Mouse (Mus musculus) testis, adult 2 months (tissue): ENCODE results near the gene Clic4. TPM values are rescaled to one million over a fixed set of nuclear protein-coding genes. Genes with fewer than 3 reads are reported as not detected.

Source experiments
- H3K27ac ChIP-seq: fragments of 200-500 bp; 2 replicates; pipeline ENCODE4 v1.5.1; 2012; ENCODE audit warnings: low read depth, low read length; ENCODE audit not compliant: control insufficient read depth, insufficient read depth
- H3K27me3 ChIP-seq: fragments of 200-500 bp; 2 replicates; pipeline ENCODE4 v1.6.1; 2012; ENCODE audit warnings: mild to moderate bottlenecking, low read length, moderate library complexity; ENCODE audit not compliant: control insufficient read depth, insufficient read depth
- H3K36me3 ChIP-seq: fragments of 200-500 bp; 2 replicates; pipeline ENCODE4 v1.6.1; 2012; ENCODE audit warnings: mild to moderate bottlenecking, low read length; ENCODE audit not compliant: control insufficient read depth, insufficient read depth
- H3K4me1 ChIP-seq: fragments of 200-500 bp; 2 replicates; pipeline ENCODE4 v1.6.1; 2012; ENCODE audit warnings: low read length; ENCODE audit not compliant: control insufficient read depth, insufficient read depth
- H3K4me3 ChIP-seq: fragments of 200-500 bp; 2 replicates; pipeline ENCODE4 v1.5.1; 2012; ENCODE audit warnings: low read depth, mild to moderate bottlenecking, low read length, moderate library complexity, mixed read lengths; ENCODE audit not compliant: control insufficient read depth
- CTCF ChIP-seq: fragments of 200-500 bp; IDR thresholded peaks from 2 replicates; pipeline ENCODE4 v1.5.1; 2012; ENCODE audit warnings: low read depth, mild to moderate bottlenecking, inconsistent platforms, low read length, moderate library complexity; ENCODE audit not compliant: control insufficient read depth, insufficient read depth, insufficient replicate concordance
- POLR2A ChIP-seq: fragments of 200-500 bp; IDR thresholded peaks from 2 replicates; pipeline ENCODE4 v1.6.1; 2012; ENCODE audit warnings: low read depth, mild to moderate bottlenecking, inconsistent platforms, low read length, moderate library complexity; ENCODE audit not compliant: control insufficient read depth
- polyA plus RNA-seq: library from polyadenylated mRNA; depleted of rRNA; stranded (reverse); fragments of >200 nt; gene quantifications from 2 replicates; pipeline ENCODE4 v1.2.3, GENCODE M21; 2012

Gene Clic4
- polyA plus RNA-seq, 1 experiment, result 21.0 TPM

GRCm38 (mm10) chr4:135240329-135240728 lies 32.3 kb downstream of the Clic4 start:
- Histone ChIP-seq H3K27ac (no peak overlapping the region), H3K4me1 (no peaks in the 10 kb centered on the region), H3K36me3 (peaks cover 2% of the 10 kb centered on the region), H3K4me3 (no peak overlapping the region), H3K27me3 (no peaks in the 10 kb centered on the region)
- TF ChIP-seq CTCF, result no peak
- no peak for TF ChIP-seq POLR2A

- Histone ChIP-seq H3K27me3 (no peaks in the 10 kb centered on the region), H3K4me1 (no peaks in the 10 kb centered on the region), H3K36me3 (peaks cover 2% of the 10 kb centered on the region), H3K27ac (no peak overlapping the region), H3K4me3 (no peak overlapping the region)
- TF ChIP-seq POLR2A (no peak), CTCF (no peak)
These were observed 33.7 kb downstream of the Clic4 start for GRCm38 (mm10) chr4:135238706-135239510.

- Histone ChIP-seq H3K27ac (no peak overlapping the region), H3K27me3 (no peaks in the 10 kb centered on the region), H3K4me1 (no peaks in the 10 kb centered on the region), H3K36me3 (peaks cover 2% of the 10 kb centered on the region), H3K4me3 (no peak overlapping the region)
- TF ChIP-seq CTCF (no peak), POLR2A (no peak)
These were observed 36.0 kb downstream of the Clic4 start for GRCm38 (mm10) chr4:135236658-135237057.

GRCm38 (mm10) chr4:135235546-135235945 lies 37.1 kb downstream of the Clic4 start:
- Histone ChIP-seq H3K27me3 (no peaks in the 10 kb centered on the region), H3K36me3 (peaks cover 2% of the 10 kb centered on the region), H3K4me3 (no peak overlapping the region), H3K4me1 (no peaks in the 10 kb centered on the region), H3K27ac (no peak overlapping the region)
- TF ChIP-seq CTCF (no peak), POLR2A (no peak)

- no peaks in the 10 kb centered on the region for H3K27me3 ChIP-seq
- no peaks in the 10 kb centered on the region for H3K36me3 ChIP-seq
- no peaks in the 10 kb centered on the region for H3K4me1 ChIP-seq
- TF ChIP-seq CTCF (no peak), POLR2A (no peak)
- no peak overlapping the region for H3K27ac ChIP-seq
- H3K4me3 ChIP-seq, result no peak overlapping the region
These were observed 40.1 kb downstream of the Clic4 start for GRCm38 (mm10) chr4:135232563-135232962.

- no peaks in the 10 kb centered on the region for H3K36me3 ChIP-seq
- no peak overlapping the region for H3K27ac ChIP-seq
- H3K27me3 ChIP-seq, result no peaks in the 10 kb centered on the region
- no peaks in the 10 kb centered on the region for H3K4me1 ChIP-seq
- no peak for TF ChIP-seq CTCF
- TF ChIP-seq POLR2A, result no peak
- no peak overlapping the region for H3K4me3 ChIP-seq
These were observed 41.1 kb downstream of the Clic4 start for GRCm38 (mm10) chr4:135231543-135231942.

- H3K4me1 ChIP-seq, result no peaks in the 10 kb centered on the region
- no peak overlapping the region for H3K27ac ChIP-seq
- no peak overlapping the region for H3K4me3 ChIP-seq
- no peak for TF ChIP-seq POLR2A
- TF ChIP-seq CTCF, result no peak
- H3K36me3 ChIP-seq, result no peaks in the 10 kb centered on the region
- H3K27me3 ChIP-seq, result no peaks in the 10 kb centered on the region
These were observed 41.5 kb downstream of the Clic4 start for GRCm38 (mm10) chr4:135231136-135231535.

GRCm38 (mm10) chr4:135230661-135231060 lies 42.0 kb downstream of the Clic4 start:
- no peak overlapping the region for H3K27ac ChIP-seq
- no peak overlapping the region for H3K4me3 ChIP-seq
- H3K27me3 ChIP-seq, result no peaks in the 10 kb centered on the region
- no peaks in the 10 kb centered on the region for H3K36me3 ChIP-seq
- H3K4me1 ChIP-seq, result no peaks in the 10 kb centered on the region
- TF ChIP-seq CTCF, result no peak
- TF ChIP-seq POLR2A, result no peak
